Mouse (Mus musculus) heart, adult 2 months (tissue): ENCODE results near the gene Fads2. TPM values are rescaled to one million over a fixed set of nuclear protein-coding genes. Genes with fewer than 3 reads are reported as not detected.

ENCODE experiments used
- DNase-seq, 2 experiments: peaks; one replicate each; pipeline ENCODE4 v3.0.0; 2021
- H3K27ac ChIP-seq: fragments of 200-600 bp; 2 replicates; pipeline ENCODE4 v1.8.1; 2022
- H3K27me3 ChIP-seq: fragments of 200-500 bp; 2 replicates; pipeline ENCODE4 v1.6.1; 2012; ENCODE audit warnings: mild to moderate bottlenecking, low read length, inconsistent platforms, mixed read lengths; ENCODE audit not compliant: control insufficient read depth, insufficient read depth
- H3K36me3 ChIP-seq: fragments of 200-500 bp; 2 replicates; pipeline ENCODE4 v1.6.1; 2012; ENCODE audit warnings: low read length, inconsistent platforms; ENCODE audit not compliant: control insufficient read depth, insufficient read depth
- H3K4me1 ChIP-seq: fragments of 200-500 bp; 2 replicates; pipeline ENCODE4 v1.6.1; 2011; ENCODE audit warnings: low read length; ENCODE audit not compliant: control insufficient read depth, insufficient read depth
- H3K4me3 ChIP-seq: fragments of 200-600 bp; 2 replicates; pipeline ENCODE4 v1.8.1; 2022
- H3K79me2 ChIP-seq: fragments of 200-500 bp; replicated peaks from 2 replicates; pipeline ENCODE4 v1.6.1; 2012; ENCODE audit warnings: mild to moderate bottlenecking, inconsistent platforms, low read length, moderate library complexity, mixed read lengths; ENCODE audit not compliant: control insufficient read depth, insufficient read depth
- H3K9ac ChIP-seq: fragments of 200-500 bp; 2 replicates; pipeline ENCODE4 v1.6.1; 2012; ENCODE audit warnings: low read depth, mild to moderate bottlenecking, control low read depth, inconsistent platforms, low read length, mixed read lengths
- CTCF ChIP-seq: fragments of 200-600 bp; IDR thresholded peaks from 2 replicates; pipeline ENCODE4 v1.8.1; 2022; ENCODE audit warnings: antibody characterized with exemption, mild to moderate bottlenecking, moderate library complexity
- EP300 ChIP-seq: fragments of 200-500 bp; IDR thresholded peaks from 2 replicates; pipeline ENCODE4 v1.6.1; 2011; ENCODE audit warnings: low read depth, low read length, control low read depth; ENCODE audit not compliant: insufficient read depth
- POLR2A ChIP-seq: fragments of 200-500 bp; IDR thresholded peaks from 2 replicates; pipeline ENCODE4 v1.6.1; 2011; ENCODE audit warnings: mild to moderate bottlenecking, low read depth, low read length, control low read depth; ENCODE audit not compliant: insufficient read depth
- WGBS: fragments of 180-500 bp; shearing (Covaris S2); methylation state at CpG from one replicate; pipeline ENCODE4 v1.1.7; 2018; 5-methylcytosine and 5-hydroxymethylcytosine counted together
- intact Hi-C: fragments of 180-260 bp; cut with DNase I; formaldehyde crosslinking; loops from one replicate; pipeline ENCODE4 v1.15.1; 2025
- polyA plus RNA-seq: library from polyadenylated mRNA; depleted of rRNA; stranded (reverse); fragments of >200 nt; gene quantifications from 2 replicates; pipeline ENCODE4 v1.2.3, GENCODE M21; 2012
- total RNA-seq, 2 experiments: library from RNA; stranded (reverse); gene quantifications; 2 replicates each; pipeline ENCODE4 v1.2.3; 2021

The Fads2 gene
- total and polyA plus RNA-seq, 3 experiments, result 5.3 to 13.3 (median 6.3) TPM

DNA sequence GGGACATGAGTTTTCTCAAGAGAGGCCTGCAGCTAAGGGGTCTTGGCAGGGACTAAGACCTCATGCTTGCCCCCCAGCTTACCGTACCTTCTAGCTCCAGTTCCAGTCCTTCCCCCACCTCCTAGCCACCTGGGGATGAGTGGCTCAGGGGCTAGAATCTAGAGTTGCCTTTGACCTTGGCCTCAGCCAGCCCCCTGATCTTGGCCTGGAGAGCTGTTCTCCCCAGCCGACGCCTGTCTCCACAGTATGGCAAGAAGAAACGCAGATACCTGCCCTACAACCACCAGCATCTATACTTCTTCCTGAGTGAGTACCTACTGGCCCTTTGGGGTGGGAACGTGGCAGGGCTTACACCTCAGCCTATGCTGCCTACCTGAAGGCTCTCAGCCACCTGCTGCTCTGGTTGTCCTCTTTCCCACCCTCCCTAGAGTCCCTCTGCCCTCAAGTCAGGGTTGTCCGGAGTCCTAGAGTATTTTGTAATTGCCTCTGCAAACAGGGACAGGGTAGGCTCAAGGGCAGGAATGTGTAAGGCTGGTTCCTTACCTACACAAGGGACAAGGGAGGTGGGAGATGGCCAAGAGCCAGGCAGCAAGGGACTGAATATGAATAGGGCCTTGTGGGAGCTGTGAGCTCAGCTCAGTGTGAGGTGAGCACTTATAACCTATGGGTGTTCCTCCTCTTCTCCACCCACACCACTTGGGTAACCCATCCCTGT lies 47.0 kb downstream of the Fads2 start:
- Histone ChIP-seq H3K27me3 (no peaks in the 10 kb centered on the region), H3K4me1 (peaks cover 2% of the 10 kb centered on the region; the same call in 1 of the 2 replicates), H3K36me3 (no peaks in the 10 kb centered on the region; the same call in 1 of the 2 replicates), H3K27ac (no peak overlapping the region), H3K4me3 (no peak overlapping the region), H3K9ac (no peak overlapping the region), H3K79me2 (no peaks in the 10 kb centered on the region)
- TF ChIP-seq EP300 (no peak), CTCF (no peak), POLR2A (no peak)
- intact Hi-C loops, result no loop called here
- WGBS, result 91% methylated on average over 6 of the region's 6 CpGs
- DNase-seq, result no peak

DNA sequence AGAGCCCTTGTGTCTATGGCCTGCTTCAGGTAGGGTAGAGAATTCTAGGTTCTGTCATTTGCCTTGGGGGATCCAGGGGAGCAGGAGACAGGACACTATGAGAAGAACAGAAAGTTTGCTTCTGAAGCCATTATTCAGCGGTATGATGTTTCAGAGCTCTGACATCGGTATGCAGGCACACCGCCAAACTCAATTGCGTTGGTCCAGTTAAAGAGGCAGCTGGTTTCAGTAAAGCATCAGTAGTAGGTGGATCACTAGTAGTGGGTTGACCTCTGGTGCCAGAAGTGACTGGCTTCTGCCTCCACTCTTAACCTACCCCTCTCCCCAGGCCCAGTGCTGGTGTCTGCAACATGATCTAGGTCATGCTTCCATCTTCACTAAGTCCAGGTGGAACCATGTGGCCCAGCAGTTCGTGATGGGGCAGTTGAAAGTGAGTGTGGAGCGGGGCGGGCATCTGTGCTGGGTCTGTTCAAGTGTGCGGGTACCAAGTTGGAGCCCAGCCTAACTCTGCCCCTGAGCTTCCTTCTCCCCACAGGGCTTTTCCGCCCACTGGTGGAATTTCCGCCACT lies 47.8 kb downstream of the Fads2 start:
- 84% methylated on average over 10 of the region's 10 CpGs for WGBS
- intact Hi-C loops, result no loop called here
- Histone ChIP-seq H3K79me2 (no peaks in the 10 kb centered on the region), H3K36me3 (no peaks in the 10 kb centered on the region; the same call in 1 of the 2 replicates), H3K4me1 (peaks cover 4% of the 10 kb centered on the region; the same call in 1 of the 2 replicates), H3K4me3 (no peak overlapping the region), H3K27ac (no peak overlapping the region), H3K9ac (no peak overlapping the region), H3K27me3 (no peaks in the 10 kb centered on the region)
- no peak for DNase-seq
- TF ChIP-seq POLR2A (no peak), CTCF (no peak), EP300 (no peak)

DNA sequence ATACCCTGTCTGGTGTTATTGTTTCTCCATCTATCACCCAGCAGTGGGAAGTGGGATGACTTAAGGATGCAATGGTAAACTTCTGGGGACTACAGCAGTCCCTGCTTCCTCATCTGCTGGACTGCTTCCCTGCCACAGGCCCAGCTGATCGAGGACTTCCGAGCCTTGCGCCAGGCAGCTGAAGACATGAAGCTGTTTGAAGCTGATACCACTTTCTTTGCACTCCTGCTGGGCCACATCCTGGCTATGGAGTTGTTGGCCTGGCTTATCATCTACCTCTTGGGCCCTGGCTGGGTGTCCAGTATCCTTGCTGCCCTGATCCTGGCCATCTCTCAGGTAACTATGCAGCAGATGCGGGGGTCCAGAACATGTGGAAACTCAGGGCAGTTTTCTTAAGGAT lies 48.8 kb downstream of the Fads2 start:
- H3K4me3 ChIP-seq, result no peak overlapping the region
- no peak overlapping the region for H3K9ac ChIP-seq
- H3K27me3 ChIP-seq, result no peaks in the 10 kb centered on the region
- no peaks in the 10 kb centered on the region for H3K79me2 ChIP-seq
- 77% methylated on average over 4 of the region's 4 CpGs for WGBS
- DNase-seq, result no peak
- H3K36me3 ChIP-seq, result no peaks in the 10 kb centered on the region; the same call in 1 of the 2 replicates
- TF ChIP-seq EP300, result no peak
- TF ChIP-seq POLR2A, result no peak
- TF ChIP-seq CTCF, result no peak
- no peak overlapping the region for H3K27ac ChIP-seq
- peaks cover 7% of the 10 kb centered on the region; the same call in 1 of the 2 replicates for H3K4me1 ChIP-seq
- intact Hi-C loops, result no loop called here

DNA sequence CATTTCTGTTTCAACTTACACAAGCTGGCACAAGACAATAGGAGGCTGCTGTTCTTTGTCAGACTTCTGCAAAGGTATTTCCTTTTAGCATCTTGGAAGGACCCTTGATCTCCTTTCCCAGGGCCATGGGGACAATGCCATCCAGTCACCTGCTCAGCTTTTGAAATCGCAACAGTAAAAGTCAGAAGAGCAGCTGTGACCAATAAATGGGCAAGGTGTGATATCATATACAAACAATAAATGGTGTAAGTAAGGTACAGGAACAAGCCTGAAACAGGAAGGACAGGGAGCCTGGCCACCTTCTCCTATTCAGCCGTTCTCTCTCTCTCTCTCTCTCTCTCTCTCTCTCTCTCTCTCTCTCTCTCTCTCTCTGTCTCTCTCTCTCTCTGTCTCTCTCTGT lies 51.1 kb downstream of the Fads2 start:
- 65% methylated on average over 2 of the region's 2 CpGs for WGBS
- Histone ChIP-seq H3K27ac (no peak overlapping the region), H3K4me1 (peaks cover 19% of the 10 kb centered on the region), H3K79me2 (no peaks in the 10 kb centered on the region), H3K9ac (no peak overlapping the region), H3K27me3 (no peaks in the 10 kb centered on the region), H3K36me3 (no peaks in the 10 kb centered on the region; the same call in 1 of the 2 replicates), H3K4me3 (no peak overlapping the region)
- TF ChIP-seq POLR2A, result no peak
- TF ChIP-seq CTCF, result no peak
- TF ChIP-seq EP300, result no peak
- DNase-seq, result no peak
- intact Hi-C loops, result no loop called here

DNA sequence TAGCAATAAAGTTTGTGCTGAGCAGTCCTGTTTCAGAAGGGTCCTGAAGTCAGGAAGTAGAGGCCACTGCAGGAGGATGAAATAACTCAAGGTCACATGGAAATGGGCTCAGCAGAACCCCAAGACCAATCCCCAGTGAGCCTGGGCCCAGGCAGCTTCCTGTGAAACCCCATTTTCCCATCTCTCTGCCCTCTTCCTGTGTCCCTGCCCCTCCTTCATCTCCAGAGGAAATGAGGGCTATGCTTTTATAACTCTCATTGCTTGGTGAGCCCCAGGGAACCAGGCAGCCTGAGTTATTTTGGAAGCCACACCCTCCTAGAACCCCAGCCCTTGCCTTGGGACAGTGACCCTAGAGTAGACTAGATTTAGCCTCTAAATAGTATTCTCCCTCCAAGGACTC lies 52.0 kb downstream of the Fads2 start:
- TF ChIP-seq CTCF, result no peak
- TF ChIP-seq POLR2A, result no peak
- TF ChIP-seq EP300, result no peak
- Histone ChIP-seq H3K79me2 (no peaks in the 10 kb centered on the region), H3K4me3 (no peak overlapping the region), H3K36me3 (no peaks in the 10 kb centered on the region; the same call in 1 of the 2 replicates), H3K27ac (peak overlapping the region; percentile 26; the same call in 1 of the 2 replicates), H3K9ac (no peak overlapping the region), H3K27me3 (no peaks in the 10 kb centered on the region), H3K4me1 (peaks cover 19% of the 10 kb centered on the region)
- no peak for DNase-seq
- intact Hi-C loops, result no loop called here

DNA sequence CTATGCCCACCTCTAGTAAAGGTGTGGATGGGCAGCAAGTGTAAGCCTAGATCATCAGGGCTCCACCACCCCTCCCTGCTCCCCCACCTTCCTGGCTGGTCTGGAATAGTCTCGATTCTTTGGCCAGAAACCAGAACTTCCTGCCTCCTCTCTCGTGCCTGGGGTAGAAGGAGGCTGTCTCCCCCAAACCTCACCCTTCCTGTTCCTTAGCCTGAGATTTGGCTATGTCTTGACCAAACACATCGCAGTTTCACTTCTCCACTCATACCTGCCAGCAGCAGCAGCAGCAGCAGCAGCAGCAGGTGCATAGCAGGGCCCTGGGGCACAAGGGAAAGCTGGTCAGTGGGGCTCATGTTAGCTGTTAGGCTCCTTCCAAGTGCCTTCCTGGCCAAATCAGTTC lies 54.6 kb downstream of the Fads2 start:
- H3K79me2 ChIP-seq, result no peaks in the 10 kb centered on the region
- peak in 1 of 2 experiments; percentile 41 for DNase-seq
- WGBS, result 11% methylated on average over 3 of the region's 3 CpGs
- H3K27me3 ChIP-seq, result no peaks in the 10 kb centered on the region
- H3K4me3 ChIP-seq, result no peak overlapping the region
- peak overlapping the region; percentile 28 for H3K27ac ChIP-seq
- no peak overlapping the region for H3K9ac ChIP-seq
- peaks cover 32% of the 10 kb centered on the region for H3K4me1 ChIP-seq
- TF ChIP-seq CTCF (no peak), POLR2A (no peak), EP300 (no peak)
- intact Hi-C loops, result loop anchor here (2.0 kb wide), 1 partner anchor 14 kb away; no protein-coding TSS in a partner anchor
- H3K36me3 ChIP-seq, result no peaks in the 10 kb centered on the region
